Mouse (Mus musculus): ENCODE results near the gene Phc2. TPM values are rescaled to one million over a fixed set of nuclear protein-coding genes. Genes with fewer than 3 reads are reported as not detected.

Phc2 gene
- 87.6 TPM for polyA plus RNA-seq (2014; fragmentation: Illumina TruSeq; extraction: RNeasy Lipid Tissue Mini Kit (QIAGEN cat#74804); ENCODE audit: insufficient read depth, low read depth, low replicate concordance)

DNA sequence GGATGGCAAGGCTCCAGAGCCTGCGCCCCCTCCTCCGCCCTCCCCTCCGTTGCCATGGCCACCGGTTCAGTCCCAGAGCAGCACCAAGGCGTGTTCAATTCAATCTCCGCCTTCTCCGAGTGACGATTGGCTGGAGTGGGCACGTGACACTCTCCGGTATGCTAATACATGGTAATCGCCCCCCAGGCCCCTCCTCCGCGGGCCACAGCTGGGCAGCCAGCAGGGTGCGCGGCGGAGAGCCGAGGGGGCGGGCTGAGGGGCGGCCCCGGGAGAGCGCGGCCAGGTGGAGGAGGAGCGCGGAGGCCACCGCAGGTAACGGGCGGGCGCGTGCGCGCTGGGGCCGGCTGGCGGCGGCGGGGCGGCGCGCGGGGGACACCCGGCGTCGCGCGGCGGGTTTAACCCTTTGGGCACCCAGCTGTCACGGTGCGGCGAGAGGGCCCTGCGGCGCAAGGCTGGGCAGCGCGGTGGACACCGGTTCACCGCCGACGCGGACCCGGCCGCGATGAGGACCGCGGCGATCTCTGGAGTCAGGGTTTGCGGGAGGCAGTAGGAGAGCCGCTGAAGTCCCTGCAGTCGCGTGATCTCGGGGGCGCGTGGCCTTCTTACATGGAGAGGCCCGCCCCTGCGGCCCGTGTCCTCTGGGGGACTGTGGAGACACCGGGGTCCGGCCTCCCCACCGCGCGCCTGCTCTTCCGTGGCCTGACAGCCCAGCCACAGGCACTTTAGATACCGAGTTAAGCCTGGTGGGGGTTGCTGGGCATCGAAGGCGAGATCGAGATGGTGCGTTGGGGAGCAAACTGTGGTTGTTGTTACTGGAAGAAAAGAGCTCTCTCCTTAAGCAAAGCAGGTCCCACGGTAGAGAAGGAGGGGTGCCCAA lies at the start of gene Phc2:
TSS of gene Phc2 (plus strand) at position 198 of the 877 bp plus-strand sequence.

DNA sequence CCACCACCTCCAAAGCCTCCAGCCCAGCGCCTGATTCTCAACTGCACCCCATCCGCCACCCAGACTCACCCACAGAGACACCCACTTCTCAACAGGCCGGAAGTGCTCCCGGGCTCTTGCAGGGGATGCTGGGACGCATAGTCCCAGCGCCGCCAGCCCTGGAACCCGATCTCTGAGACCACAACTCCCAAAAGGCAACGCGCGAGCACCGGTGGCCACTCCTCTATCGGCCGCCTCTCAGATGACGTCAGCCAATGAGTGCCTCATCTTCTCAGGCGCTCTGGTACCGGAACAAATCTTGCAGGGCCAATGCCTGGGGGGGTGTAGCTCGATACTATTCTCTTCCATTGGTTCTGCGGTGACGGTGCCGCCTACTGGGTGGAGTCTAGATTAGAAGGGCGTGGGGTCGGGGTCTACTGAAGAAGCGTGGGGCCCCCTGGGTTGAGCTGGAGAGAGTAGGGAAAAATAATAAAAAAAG lies 44.5 kb upstream of the Phc2 start, which contains the start of gene Zscan20:
TSS of gene Zscan20 (minus strand) at position 174 of the 478 bp plus-strand sequence.

DNA sequence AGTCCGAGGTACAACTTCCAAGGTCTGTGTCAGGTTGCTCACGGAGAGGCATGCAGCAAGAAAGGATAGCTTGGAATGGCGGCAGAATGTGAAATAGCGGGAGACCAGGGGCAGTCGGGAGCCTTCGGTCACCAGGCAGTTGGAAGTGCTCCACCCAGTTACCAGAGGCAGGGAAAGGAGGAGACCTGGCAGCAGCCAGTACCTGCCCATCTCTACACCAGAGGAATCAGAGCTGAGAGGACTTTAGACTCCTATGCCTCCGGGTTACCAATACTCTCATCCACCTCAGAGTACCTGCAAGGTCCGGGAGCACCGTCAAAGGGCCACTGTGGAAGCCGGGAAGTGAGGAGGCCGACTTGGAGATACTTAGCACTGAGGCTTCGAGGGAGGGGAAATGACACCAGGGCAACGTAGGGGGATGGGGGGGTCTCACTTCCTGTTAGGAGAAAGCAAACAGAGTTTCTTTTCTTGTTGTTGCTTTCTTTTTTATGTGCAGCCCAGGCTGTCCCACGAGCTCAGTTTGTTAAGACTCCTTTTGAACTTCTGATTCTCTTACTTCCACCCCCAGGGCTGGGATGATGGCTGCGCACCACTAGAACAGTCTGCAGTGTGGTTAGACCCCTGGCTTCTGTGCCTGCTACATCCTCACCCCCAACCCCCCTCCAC lies 36.1 kb upstream of the Phc2 start, which contains the start of gene Tlr12:
TSS of gene Tlr12 (minus strand) at position 374 of the 666 bp plus-strand sequence.

GRCm38 (mm10) chr4:128755064-128755463 lies 100.6 kb downstream of the Phc2 start, which contains the start of gene A3galt2:
Gene A3galt2 (plus strand): TSS chr4:128755364.

Other genes starting within 250 kb of the Phc2 start
- 1.7 TPM for gene Zscan20, start 44.6 kb upstream of the Phc2 start, polyA plus RNA-seq (2014; fragmentation: Illumina TruSeq; extraction: RNeasy Lipid Tissue Mini Kit (QIAGEN cat#74804); ENCODE audit: insufficient read depth, low read depth, low replicate concordance)
- gene Tlr12, start 36.1 kb upstream of the Phc2 start, polyA plus RNA-seq (2014; fragmentation: Illumina TruSeq; extraction: RNeasy Lipid Tissue Mini Kit (QIAGEN cat#74804); ENCODE audit: insufficient read depth, low read depth, low replicate concordance): 1.1 TPM
- gene A3galt2, start 100.7 kb downstream of the Phc2 start, polyA plus RNA-seq (2014; fragmentation: Illumina TruSeq; extraction: RNeasy Lipid Tissue Mini Kit (QIAGEN cat#74804); ENCODE audit: insufficient read depth, low read depth, low replicate concordance): not detected
- gene Zfp362, start 151.3 kb downstream of the Phc2 start, polyA plus RNA-seq (2014; fragmentation: Illumina TruSeq; extraction: RNeasy Lipid Tissue Mini Kit (QIAGEN cat#74804); ENCODE audit: insufficient read depth, low read depth, low replicate concordance): 13.1 TPM
- 4.7 TPM for gene Trim62, start 228.9 kb downstream of the Phc2 start, polyA plus RNA-seq (2014; fragmentation: Illumina TruSeq; extraction: RNeasy Lipid Tissue Mini Kit (QIAGEN cat#74804); ENCODE audit: insufficient read depth, low read depth, low replicate concordance)

All from lung, adult 10 weeks (tissue).